In genomic region chr3:27624974-27625591, GRCm38 (mm10) we compare ENCODE assay signal across 10 mouse cellular contexts.
DNase-seq lines count a peak whose midpoint lies in the region; ATAC-seq and TF ChIP-seq lines count a peak whose summit lies in the region.
"Had no signal": no experiment of that assay in that cellular context is flagged by ENCODE, and none has a peak within 500 bp of the region (broad histone marks: within the 10 kb centered on the region; RNA-seq: fewer than 3 reads in every experiment).

No protein-coding gene starts in this region.

- no peak overlapping the region for H3K4me3 ChIP-seq in gastrocnemius, adult 2 months
- H3K4me3 ChIP-seq in forebrain, embryonic 15.5 days = no peak overlapping the region
- H3K4me3 ChIP-seq in midbrain, embryonic 12.5 days = no peak overlapping the region
- H3K4me3 ChIP-seq: embryonic facial prominence, embryonic 15.5 days had no signal

- H3K27me3 ChIP-seq in forebrain, embryonic 15.5 days = no peaks in the 10 kb centered on the region
- H3K27me3 ChIP-seq in midbrain, embryonic 12.5 days = no peaks in the 10 kb centered on the region
- H3K27me3 ChIP-seq: embryonic facial prominence, embryonic 15.5 days had no signal

- no peaks in the 10 kb centered on the region for H3K9me3 ChIP-seq in forebrain, embryonic 15.5 days
- H3K9me3 ChIP-seq in midbrain, embryonic 12.5 days = no peaks in the 10 kb centered on the region
- H3K9me3 ChIP-seq: embryonic facial prominence, embryonic 15.5 days had no signal

- peak overlapping the region; percentile 53 for H3K27ac ChIP-seq in gastrocnemius, adult 2 months
- peak overlapping the region; percentile 55 for H3K27ac ChIP-seq in forebrain, embryonic 15.5 days (replicated peaks)
- H3K27ac ChIP-seq in midbrain, embryonic 12.5 days (replicated peaks) = 0 out of 2 replicates have a peak overlapping the region, but pooled peaks have one; percentile 7
- H3K27ac ChIP-seq: embryonic facial prominence, embryonic 15.5 days had no signal

- intact Hi-C loops in gastrocnemius, adult 2 months (cut with DNase I) = no loop called here

- no peak for TF ChIP-seq CTCF in gastrocnemius, adult 2 months (IDR thresholded peaks at IDR 0.05)

- H3K4me2 ChIP-seq in forebrain, embryonic 15.5 days (replicated peaks) = no peak overlapping the region
- no peak overlapping the region for H3K4me2 ChIP-seq in midbrain, embryonic 12.5 days (replicated peaks)
- H3K4me2 ChIP-seq: embryonic facial prominence, embryonic 15.5 days had no signal

- ATAC-seq in forebrain, embryonic 15.5 days (replicated peaks) = peak; percentile 65
- no peak for ATAC-seq in midbrain, embryonic 12.5 days (ENCODE audit: low FRiP score, low read depth)

- no peak overlapping the region for H3K9ac ChIP-seq in forebrain, embryonic 15.5 days (replicated peaks)
- no peak overlapping the region for H3K9ac ChIP-seq in midbrain, embryonic 12.5 days (replicated peaks)
- H3K9ac ChIP-seq: embryonic facial prominence, embryonic 15.5 days had no signal

- peaks cover 18% of the 10 kb centered on the region for H3K4me1 ChIP-seq in forebrain, embryonic 15.5 days
- H3K4me1 ChIP-seq in midbrain, embryonic 12.5 days = no peaks in the 10 kb centered on the region

- DNase-seq in gastrocnemius, adult 2 months = peak; percentile 41
- no peak for DNase-seq in gastrocnemius, postnatal 10 days
- DNase-seq in MN1 (ENCODE audit: low spot score) = peak; percentile 44
- no peak for DNase-seq in thymus, postnatal 4 days
- no peak for DNase-seq in Muller cell, postnatal 12 days (ENCODE audit: inconsistent ontology term)
- DNase-seq in right cerebral cortex, postnatal 25 days = no peak
- DNase-seq: lung, adult 18-20 months had no signal

- 72% methylated on average over 12 of the region's 12 CpGs for WGBS in forebrain, embryonic 15.5 days
- 78% methylated on average over 12 of the region's 12 CpGs for WGBS in midbrain, embryonic 12.5 days

- no peaks in the 10 kb centered on the region for H3K36me3 ChIP-seq in forebrain, embryonic 15.5 days
- H3K36me3 ChIP-seq in midbrain, embryonic 12.5 days = no peaks in the 10 kb centered on the region
- H3K36me3 ChIP-seq: embryonic facial prominence, embryonic 15.5 days had no signal

Comparison
In these comparisons a context has a peak if more than half of its experiments do, and no peak if none do; other contexts are left out.
1. DNase-seq: peak in gastrocnemius, adult 2 months (single experiment) and MN1 (single experiment); none in gastrocnemius, postnatal 10 days (single experiment), thymus, postnatal 4 days (single experiment), Muller cell, postnatal 12 days (single experiment) and right cerebral cortex, postnatal 25 days (single experiment).
2. Peak in every context shown above with its lines, with median percentiles within 50 percentile points of each other: H3K27ac ChIP-seq.